Mouse (Mus musculus): ENCODE results near the gene Gm26897. TPM values are rescaled to one million over a fixed set of nuclear protein-coding genes. Genes with fewer than 3 reads are reported as not detected.

Gene Gm26897
- polyA plus RNA-seq (2012; rRNA removed; ENCODE audit: low replicate concordance): not detected in 2 replicates

DNA sequence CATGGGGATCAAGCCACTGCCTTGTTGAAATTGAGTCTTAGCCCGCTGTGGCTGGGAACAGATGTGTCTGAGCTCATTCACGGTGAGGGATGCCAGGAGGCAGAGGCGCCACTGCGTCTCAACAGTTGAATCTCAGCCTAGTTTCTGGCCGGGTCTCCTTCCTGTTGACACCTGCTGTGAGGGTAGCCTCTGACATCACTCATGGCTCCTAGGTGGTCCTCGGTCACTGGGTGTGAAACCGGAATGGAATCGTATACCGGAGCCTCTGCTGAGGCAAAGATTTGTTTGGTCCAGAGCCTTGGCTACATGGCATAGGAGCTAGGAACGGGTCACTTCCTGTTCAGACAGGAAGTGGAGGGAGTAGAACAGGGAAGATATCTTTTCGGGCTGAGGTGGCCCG, at the start of gene Gm26897:
Gene Gm26897, plus strand, starts transcription at position 74 of the 400 bp plus-strand sequence.

Measured in duodenum, adult 2 months (tissue).